8 mouse cellular contexts compared by ENCODE assay signal in genomic region chr6:89455523-89456000, GRCm38 (mm10).
DNase-seq lines count a peak whose midpoint lies in the region; ATAC-seq lines count a peak whose summit lies in the region.
"Had no signal": no experiment of that assay in that cellular context is flagged by ENCODE, and none has a peak within 500 bp of the region (broad histone marks: within the 10 kb centered on the region; RNA-seq: fewer than 3 reads in every experiment).

No protein-coding gene starts in this region.

- no peak for ATAC-seq in midbrain, embryonic 14.5 days (ENCODE audit: low FRiP score, low TSS enrichment)
- ATAC-seq in midbrain, embryonic 16.5 days = no peak
- peak; percentile 79 for ATAC-seq in heart, embryonic 16.5 days (replicated peaks; ENCODE audit: extremely low read depth, insufficient read depth, low FRiP score)
- ATAC-seq in megakaryocyte-erythroid progenitor cell, adult 5-6 weeks (replicated peaks; ENCODE audit: low FRiP score, low TSS enrichment, poor library complexity, severe bottlenecking) = peak; percentile 98

- H3K9me3 ChIP-seq in midbrain, embryonic 14.5 days (ENCODE audit: control insufficient read depth, low read length) = no peaks in the 10 kb centered on the region
- no peaks in the 10 kb centered on the region for H3K9me3 ChIP-seq in midbrain, embryonic 16.5 days (replicated peaks; ENCODE audit: control insufficient read depth, low read length, poor library complexity, severe bottlenecking)
- H3K9me3 ChIP-seq in heart, embryonic 16.5 days (replicated peaks; ENCODE audit: control insufficient read depth, low read length) = no peaks in the 10 kb centered on the region

- H3K4me3 ChIP-seq in midbrain, embryonic 14.5 days (replicated peaks; ENCODE audit: low read depth, low read length) = no peak overlapping the region
- no peak overlapping the region for H3K4me3 ChIP-seq in midbrain, embryonic 16.5 days (ENCODE audit: low read depth, low read length)
- H3K4me3 ChIP-seq in heart, embryonic 16.5 days (ENCODE audit: low read length) = no peak overlapping the region

- no peaks in the 10 kb centered on the region for H3K27me3 ChIP-seq in midbrain, embryonic 14.5 days (ENCODE audit: control insufficient read depth, insufficient read depth, low read length)
- H3K27me3 ChIP-seq in midbrain, embryonic 16.5 days (ENCODE audit: control insufficient read depth, insufficient read depth, low read depth, low read length) = no peaks in the 10 kb centered on the region
- no peaks in the 10 kb centered on the region for H3K27me3 ChIP-seq in heart, embryonic 16.5 days (ENCODE audit: control insufficient read depth, insufficient read depth, low read length)

- intact Hi-C loops in left cerebral cortex, postnatal 36 days (cut with DNase I) = no loop called here

- no peak overlapping the region for H3K9ac ChIP-seq in midbrain, embryonic 14.5 days (replicated peaks; ENCODE audit: low read length)
- H3K9ac ChIP-seq in midbrain, embryonic 16.5 days (ENCODE audit: low read depth, low read length) = no peak overlapping the region
- H3K9ac ChIP-seq in heart, embryonic 16.5 days (ENCODE audit: low read length) = no peak overlapping the region

- peaks cover 7% of the 10 kb centered on the region; the same call in 1 of the 2 replicates for H3K4me1 ChIP-seq in midbrain, embryonic 14.5 days (ENCODE audit: control insufficient read depth, insufficient read depth, low read length)
- peaks cover 27% of the 10 kb centered on the region for H3K4me1 ChIP-seq in midbrain, embryonic 16.5 days (ENCODE audit: control insufficient read depth, insufficient read depth, low read length)
- H3K4me1 ChIP-seq in heart, embryonic 16.5 days (ENCODE audit: control insufficient read depth, insufficient read depth, low read length) = peaks cover 31% of the 10 kb centered on the region

- H3K27ac ChIP-seq in midbrain, embryonic 14.5 days (replicated peaks; ENCODE audit: low read depth, low read length) = no peak overlapping the region
- H3K27ac ChIP-seq in midbrain, embryonic 16.5 days (ENCODE audit: low read length) = no peak overlapping the region
- peak overlapping the region; percentile 76 for H3K27ac ChIP-seq in heart, embryonic 16.5 days (ENCODE audit: low read length)

- 77% methylated on average over 4 of the region's 4 CpGs for WGBS in midbrain, embryonic 14.5 days
- 76% methylated on average over 4 of the region's 4 CpGs for WGBS in midbrain, embryonic 16.5 days
- 30% methylated on average over 4 of the region's 4 CpGs for WGBS in heart, embryonic 16.5 days

- H3K36me3 ChIP-seq in midbrain, embryonic 14.5 days (ENCODE audit: control insufficient read depth, insufficient read depth, low read length) = no peaks in the 10 kb centered on the region
- H3K36me3 ChIP-seq in midbrain, embryonic 16.5 days (ENCODE audit: control insufficient read depth, insufficient read depth, low read length) = no peaks in the 10 kb centered on the region
- H3K36me3 ChIP-seq in heart, embryonic 16.5 days (ENCODE audit: control insufficient read depth, insufficient read depth) = no peaks in the 10 kb centered on the region

- H3K4me2 ChIP-seq in midbrain, embryonic 14.5 days (ENCODE audit: low read length) = no peak overlapping the region
- H3K4me2 ChIP-seq in midbrain, embryonic 16.5 days (ENCODE audit: low read length) = no peak overlapping the region
- H3K4me2 ChIP-seq in heart, embryonic 16.5 days (ENCODE audit: low read depth, low read length) = no peak overlapping the region

- DNase-seq in midbrain, embryonic 14.5 days = peak; percentile 43
- peak; percentile 28 for DNase-seq in c-Kit-negative CD71-positive TER-119-positive erythroid progenitor cells, embryonic 14.5 days (ENCODE audit: low read depth, low spot score)
- no peak for DNase-seq in adrenal gland, postnatal 14 days
- no peak for DNase-seq in left cerebral cortex, postnatal 36 days (ENCODE audit: low spot score in 2 of 2)
- DNase-seq: lung, postnatal 10 days had no signal

Comparison
In these comparisons a context has a peak if more than half of its experiments do, and no peak if none do; other contexts are left out.
1. ATAC-seq: peak in heart, embryonic 16.5 days (single experiment) and megakaryocyte-erythroid progenitor cell, adult 5-6 weeks (single experiment); none in midbrain, embryonic 14.5 days (single experiment) and midbrain, embryonic 16.5 days (single experiment).
2. DNase-seq: peak in midbrain, embryonic 14.5 days (single experiment) and c-Kit-negative CD71-positive TER-119-positive erythroid progenitor cells, embryonic 14.5 days (single experiment); none in adrenal gland, postnatal 14 days (single experiment) and left cerebral cortex, postnatal 36 days (0 of 2).